Mouse (Mus musculus): ENCODE data around the gene 4930469K13Rik. TPM values are rescaled to one million over a fixed set of nuclear protein-coding genes. Genes with fewer than 3 reads are reported as not detected.
"Not testable (repeated sequence)": the region's sequence is repeated elsewhere in the genome, so short reads cannot be mapped to it uniquely, and the experiment has no call there.

Gene 4930469K13Rik
- polyA plus RNA-seq (2014; fragmentation: Nextera tagmentation; extraction: Ambion mirVana), result not detected in 2 replicates

- no peaks in the 10 kb centered on the region for H3K4me1 ChIP-seq (replicated peaks; ENCODE audit: control insufficient read depth, insufficient read depth, low read length)
- no peaks in the 10 kb centered on the region for H3K27me3 ChIP-seq (replicated peaks; ENCODE audit: control insufficient read depth, insufficient read depth, low read length)
- ATAC-seq (replicated peaks; ENCODE audit: low FRiP score) (no peak), DNase-seq (ENCODE audit: low spot score) (no peak)
- no peaks in the 10 kb centered on the region for H3K9me3 ChIP-seq (ENCODE audit: control insufficient read depth, low read length)
- no peak within 1 kb of the TSS for H3K4me3 ChIP-seq (ENCODE audit: low read depth, low read length)
- no peaks in the 10 kb centered on the region for H3K36me3 ChIP-seq (ENCODE audit: control insufficient read depth, insufficient read depth, low read length)
- H3K9ac ChIP-seq (ENCODE audit: low read depth, low read length), result no peak within 1 kb of the TSS
- 75% methylated on average over 10 of the region's 10 CpGs for WGBS
- no peak within 1 kb of the TSS for H3K4me2 ChIP-seq
- no peak within 1 kb of the TSS for H3K27ac ChIP-seq (ENCODE audit: low read depth, low read length)
Observed at GRCm38 (mm10) chr11:34098422-34098821, at the start of gene 4930469K13Rik. TSS of gene 4930469K13Rik (minus strand) at chr11:34098554.

GRCm38 (mm10) chr11:34146934-34147333 is 48.6 kb upstream of the 4930469K13Rik start:
- H3K9me3 ChIP-seq (ENCODE audit: control insufficient read depth, low read length), result no peaks in the 10 kb centered on the region
- H3K27me3 ChIP-seq (replicated peaks; ENCODE audit: control insufficient read depth, insufficient read depth, low read length), result no peaks in the 10 kb centered on the region
- H3K4me1 ChIP-seq (replicated peaks; ENCODE audit: control insufficient read depth, insufficient read depth, low read length), result no peaks in the 10 kb centered on the region
- DNase-seq (ENCODE audit: low spot score) (no peak), ATAC-seq (replicated peaks; ENCODE audit: low FRiP score) (no peak)
- 66% methylated on average over 5 of the region's 5 CpGs for WGBS
- H3K4me3 ChIP-seq (ENCODE audit: low read depth, low read length), result no peak overlapping the region
- no peak overlapping the region for H3K4me2 ChIP-seq
- no peaks in the 10 kb centered on the region for H3K36me3 ChIP-seq (ENCODE audit: control insufficient read depth, insufficient read depth, low read length)
- no peak overlapping the region for H3K9ac ChIP-seq (ENCODE audit: low read depth, low read length)
- no peak overlapping the region for H3K27ac ChIP-seq (ENCODE audit: low read depth, low read length)

GRCm38 (mm10) chr11:34144421-34144820 is 46.1 kb upstream of the 4930469K13Rik start:
- no peak overlapping the region for H3K27ac ChIP-seq (ENCODE audit: low read depth, low read length)
- H3K27me3 ChIP-seq (replicated peaks; ENCODE audit: control insufficient read depth, insufficient read depth, low read length), result no peaks in the 10 kb centered on the region
- 74% methylated on average over 4 of the region's 4 CpGs for WGBS
- no peaks in the 10 kb centered on the region for H3K4me1 ChIP-seq (replicated peaks; ENCODE audit: control insufficient read depth, insufficient read depth, low read length)
- no peak overlapping the region for H3K4me2 ChIP-seq
- H3K36me3 ChIP-seq (ENCODE audit: control insufficient read depth, insufficient read depth, low read length), result no peaks in the 10 kb centered on the region
- no peaks in the 10 kb centered on the region for H3K9me3 ChIP-seq (ENCODE audit: control insufficient read depth, low read length)
- no peak overlapping the region for H3K9ac ChIP-seq (ENCODE audit: low read depth, low read length)
- no peak for ATAC-seq (replicated peaks; ENCODE audit: low FRiP score)
- DNase-seq (ENCODE audit: low spot score), result no peak
- no peak overlapping the region for H3K4me3 ChIP-seq (ENCODE audit: low read depth, low read length)

GRCm38 (mm10) chr11:34143984-34144383 is 45.6 kb upstream of the 4930469K13Rik start:
- ATAC-seq (replicated peaks; ENCODE audit: low FRiP score), result no peak
- no peak for DNase-seq (ENCODE audit: low spot score)
- no peak overlapping the region for H3K4me2 ChIP-seq
- no peaks in the 10 kb centered on the region for H3K4me1 ChIP-seq (replicated peaks; ENCODE audit: control insufficient read depth, insufficient read depth, low read length)
- no peaks in the 10 kb centered on the region for H3K36me3 ChIP-seq (ENCODE audit: control insufficient read depth, insufficient read depth, low read length)
- H3K4me3 ChIP-seq (ENCODE audit: low read depth, low read length), result no peak overlapping the region
- no peaks in the 10 kb centered on the region for H3K27me3 ChIP-seq (replicated peaks; ENCODE audit: control insufficient read depth, insufficient read depth, low read length)
- no peak overlapping the region for H3K9ac ChIP-seq (ENCODE audit: low read depth, low read length)
- H3K27ac ChIP-seq (ENCODE audit: low read depth, low read length), result no peak overlapping the region
- H3K9me3 ChIP-seq (ENCODE audit: control insufficient read depth, low read length), result no peaks in the 10 kb centered on the region
- WGBS, result 73% methylated on average over 5 of the region's 5 CpGs

GRCm38 (mm10) chr11:34139296-34139695 is 40.9 kb upstream of the 4930469K13Rik start:
- WGBS, result 91% methylated on average over 8 of the region's 8 CpGs
- Histone ChIP-seq H3K4me2 (no peak overlapping the region), H3K4me3 (ENCODE audit: low read depth, low read length) (no peak overlapping the region), H3K9me3 (ENCODE audit: control insufficient read depth, low read length) (no peaks in the 10 kb centered on the region), H3K27me3 (replicated peaks; ENCODE audit: control insufficient read depth, insufficient read depth, low read length) (no peaks in the 10 kb centered on the region), H3K9ac (ENCODE audit: low read depth, low read length) (no peak overlapping the region), H3K36me3 (ENCODE audit: control insufficient read depth, insufficient read depth, low read length) (no peaks in the 10 kb centered on the region), H3K27ac (ENCODE audit: low read depth, low read length) (no peak overlapping the region), H3K4me1 (replicated peaks; ENCODE audit: control insufficient read depth, insufficient read depth, low read length) (no peaks in the 10 kb centered on the region)
- ATAC-seq (replicated peaks; ENCODE audit: low FRiP score), result no peak
- DNase-seq (ENCODE audit: low spot score), result no peak

GRCm38 (mm10) chr11:34128412-34128811 is 30.1 kb upstream of the 4930469K13Rik start:
- Histone ChIP-seq H3K4me3 (ENCODE audit: low read depth, low read length) (no peak overlapping the region), H3K4me2 (no peak overlapping the region), H3K9me3 (ENCODE audit: control insufficient read depth, low read length) (no peaks in the 10 kb centered on the region), H3K27ac (ENCODE audit: low read depth, low read length) (no peak overlapping the region), H3K36me3 (ENCODE audit: control insufficient read depth, insufficient read depth, low read length) (no peaks in the 10 kb centered on the region), H3K9ac (ENCODE audit: low read depth, low read length) (no peak overlapping the region), H3K27me3 (replicated peaks; ENCODE audit: control insufficient read depth, insufficient read depth, low read length) (no peaks in the 10 kb centered on the region), H3K4me1 (replicated peaks; ENCODE audit: control insufficient read depth, insufficient read depth, low read length) (no peaks in the 10 kb centered on the region)
- ATAC-seq (replicated peaks; ENCODE audit: low FRiP score) (no peak), DNase-seq (ENCODE audit: low spot score) (no peak)
- 71% methylated on average over 2 of the region's 2 CpGs for WGBS

- not testable (repeated sequence) for H3K9me3 ChIP-seq (ENCODE audit: control insufficient read depth, low read length); DNase-seq (ENCODE audit: low spot score); H3K4me3 ChIP-seq (ENCODE audit: low read depth, low read length); H3K4me2 ChIP-seq; H3K4me1 ChIP-seq (replicated peaks; ENCODE audit: control insufficient read depth, insufficient read depth, low read length); H3K36me3 ChIP-seq (ENCODE audit: control insufficient read depth, insufficient read depth, low read length); H3K27me3 ChIP-seq (replicated peaks; ENCODE audit: control insufficient read depth, insufficient read depth, low read length); H3K27ac ChIP-seq (ENCODE audit: low read depth, low read length); H3K9ac ChIP-seq (ENCODE audit: low read depth, low read length); ATAC-seq (replicated peaks; ENCODE audit: low FRiP score)
- 77% methylated on average over 3 of the region's 3 CpGs for WGBS
Observed at GRCm38 (mm10) chr11:34125727-34126126, 27.4 kb upstream of the 4930469K13Rik start.

- Histone ChIP-seq H3K27ac (ENCODE audit: low read depth, low read length) (no peak overlapping the region), H3K36me3 (ENCODE audit: control insufficient read depth, insufficient read depth, low read length) (no peaks in the 10 kb centered on the region), H3K9ac (ENCODE audit: low read depth, low read length) (no peak overlapping the region), H3K4me2 (no peak overlapping the region), H3K27me3 (replicated peaks; ENCODE audit: control insufficient read depth, insufficient read depth, low read length) (no peaks in the 10 kb centered on the region), H3K4me3 (ENCODE audit: low read depth, low read length) (no peak overlapping the region), H3K4me1 (replicated peaks; ENCODE audit: control insufficient read depth, insufficient read depth, low read length) (no peaks in the 10 kb centered on the region), H3K9me3 (ENCODE audit: control insufficient read depth, low read length) (no peaks in the 10 kb centered on the region)
- 47% methylated on average over 7 of the region's 7 CpGs for WGBS
- ATAC-seq (replicated peaks; ENCODE audit: low FRiP score) (no peak), DNase-seq (ENCODE audit: low spot score) (no peak)
Observed at GRCm38 (mm10) chr11:34124852-34125251, 26.5 kb upstream of the 4930469K13Rik start.

- no peaks in the 10 kb centered on the region for H3K9me3 ChIP-seq (ENCODE audit: control insufficient read depth, low read length)
- H3K4me3 ChIP-seq (ENCODE audit: low read depth, low read length), result no peak overlapping the region
- 17% methylated on average over 2 of the region's 2 CpGs for WGBS
- H3K27ac ChIP-seq (ENCODE audit: low read depth, low read length), result no peak overlapping the region
- H3K4me2 ChIP-seq, result no peak overlapping the region
- DNase-seq (ENCODE audit: low spot score), result no peak
- no peak for ATAC-seq (replicated peaks; ENCODE audit: low FRiP score)
- no peaks in the 10 kb centered on the region for H3K36me3 ChIP-seq (ENCODE audit: control insufficient read depth, insufficient read depth, low read length)
- H3K9ac ChIP-seq (ENCODE audit: low read depth, low read length), result no peak overlapping the region
- no peaks in the 10 kb centered on the region for H3K27me3 ChIP-seq (replicated peaks; ENCODE audit: control insufficient read depth, insufficient read depth, low read length)
- H3K4me1 ChIP-seq (replicated peaks; ENCODE audit: control insufficient read depth, insufficient read depth, low read length), result no peaks in the 10 kb centered on the region
Observed at GRCm38 (mm10) chr11:34123147-34123546, 24.8 kb upstream of the 4930469K13Rik start.

Measured in liver, embryonic 11.5 days (tissue).